Mouse (Mus musculus) layer of hippocampus, adult 18-20 months (tissue): Measurements from ENCODE around the gene Tmem132a. TPM values are rescaled to one million over a fixed set of nuclear protein-coding genes. Genes with fewer than 3 reads are reported as not detected.

Source experiments
- DNase-seq, 2 experiments: peaks; one replicate each; pipeline ENCODE4 v3.0.0; 2022; ENCODE audit warnings: low spot score in 2 of 2
- total RNA-seq, 2 experiments: library from RNA; stranded (reverse); gene quantifications; 2 replicates each; pipeline ENCODE4 v1.2.3; 2021

Gene Tmem132a
- total RNA-seq, 2 experiments from 2014 or later = 148 to 178 TPM

- DNase-seq = no peak
Observed at GRCm38 (mm10) chr19:10835671-10836070, 34.1 kb downstream of the Tmem132a start.

GRCm38 (mm10) chr19:10833611-10834010 is 36.1 kb downstream of the Tmem132a start:
- DNase-seq = no peak

- no peak for DNase-seq
Observed at GRCm38 (mm10) chr19:10832030-10832429, 37.7 kb downstream of the Tmem132a start.

GRCm38 (mm10) chr19:10831424-10831823 is 38.3 kb downstream of the Tmem132a start:
- DNase-seq = peak in 1 of 2 experiments; percentile 53

DNA sequence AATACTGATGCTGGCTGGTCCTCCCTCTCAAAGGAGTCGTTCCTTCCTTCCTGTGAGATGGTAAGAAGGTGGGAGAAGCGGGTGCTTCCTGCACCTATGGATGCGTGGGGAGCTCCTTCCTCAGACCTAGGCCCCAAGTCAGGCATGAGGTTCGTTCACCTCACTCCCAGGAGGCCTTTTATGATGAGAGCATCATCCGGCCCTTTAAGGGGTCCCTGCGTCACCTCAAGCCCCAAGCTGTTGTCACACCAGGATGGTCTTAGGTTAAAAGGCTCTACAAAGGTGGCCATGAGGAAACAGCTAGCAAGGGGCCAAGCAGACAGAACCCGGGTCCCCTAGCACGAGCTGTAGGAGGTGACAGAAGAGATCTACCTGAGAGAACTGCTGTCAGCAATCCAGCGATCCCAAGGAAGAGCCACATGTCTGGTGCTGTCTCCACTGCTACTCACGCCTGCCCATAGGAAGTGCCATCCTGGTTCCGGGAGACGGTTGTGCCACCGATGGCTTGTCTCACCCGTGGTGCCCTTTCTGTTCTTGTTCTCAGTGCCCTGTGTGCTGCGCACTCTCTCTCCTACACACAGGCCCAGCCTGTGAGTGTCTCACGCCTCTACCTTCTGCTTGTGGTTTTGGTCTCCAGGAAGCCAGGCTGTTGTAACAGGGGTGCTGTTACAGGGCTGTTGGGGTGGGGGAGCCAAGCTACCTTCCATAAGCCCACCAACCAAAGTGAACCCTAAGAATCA is 40.1 kb downstream of the Tmem132a start, which contains the start of gene Cd6:
TSS of gene Cd6 (minus strand) at position 623 of the 740 bp plus-strand sequence.
- no peak for DNase-seq

DNA sequence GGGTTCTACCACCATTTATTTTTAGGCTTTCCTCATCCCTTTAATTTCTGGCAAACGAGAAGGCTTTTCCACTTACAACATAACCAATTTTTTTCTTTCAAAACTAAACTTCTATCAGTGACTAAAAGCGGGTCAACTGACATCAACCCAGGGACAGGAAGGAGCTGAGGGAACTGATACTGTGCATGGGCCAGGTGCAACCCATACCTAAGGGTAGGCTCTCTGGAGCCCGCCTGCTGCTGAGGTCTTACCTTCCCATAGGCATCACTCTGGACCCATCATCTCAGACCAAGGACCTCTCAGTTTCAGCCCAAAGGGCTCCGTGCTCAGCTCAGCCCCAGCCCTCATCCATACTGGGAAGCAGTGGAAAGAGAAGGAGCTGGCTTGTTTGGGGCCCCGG is 41.4 kb downstream of the Tmem132a start:
- no peak for DNase-seq

DNA sequence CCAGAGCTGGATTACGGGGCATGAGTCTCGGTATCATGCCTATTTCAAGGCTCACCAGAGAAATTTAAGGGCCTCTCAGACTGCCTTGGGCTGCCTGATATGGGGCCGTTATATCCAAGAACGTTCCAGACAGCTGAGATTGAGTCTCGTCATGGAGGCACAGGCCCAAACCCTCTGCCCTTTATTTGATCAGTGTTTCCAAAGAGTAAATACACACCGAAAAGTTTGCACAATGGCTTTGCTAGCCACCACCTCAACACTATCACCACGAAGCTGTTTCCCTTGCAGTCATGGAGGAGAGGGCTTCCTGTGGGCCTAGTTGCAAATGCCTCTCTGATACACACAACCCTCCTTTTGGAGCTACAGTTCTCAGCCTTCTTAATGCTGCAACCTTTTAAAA is 45.7 kb downstream of the Tmem132a start:
- no peak for DNase-seq

DNA sequence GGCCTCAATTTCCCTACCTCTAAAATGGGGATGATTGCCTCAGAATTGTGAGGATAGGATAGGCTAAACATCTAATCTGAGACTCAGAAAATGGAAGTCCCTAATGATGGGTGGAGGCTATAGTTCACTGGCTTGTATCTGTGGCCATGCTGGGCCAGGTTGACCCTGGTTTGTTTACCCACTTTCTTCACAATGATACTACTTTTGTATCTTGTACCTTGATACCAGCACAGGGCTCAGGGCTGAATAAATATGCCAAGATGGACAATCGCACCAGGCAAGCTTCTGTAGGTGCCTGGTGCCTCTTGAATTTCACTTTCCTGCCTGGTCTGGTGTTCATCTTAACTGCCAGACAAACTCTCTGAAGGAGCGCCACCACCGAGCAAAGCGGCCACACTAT is 47.2 kb downstream of the Tmem132a start:
- DNase-seq = no peak

DNA sequence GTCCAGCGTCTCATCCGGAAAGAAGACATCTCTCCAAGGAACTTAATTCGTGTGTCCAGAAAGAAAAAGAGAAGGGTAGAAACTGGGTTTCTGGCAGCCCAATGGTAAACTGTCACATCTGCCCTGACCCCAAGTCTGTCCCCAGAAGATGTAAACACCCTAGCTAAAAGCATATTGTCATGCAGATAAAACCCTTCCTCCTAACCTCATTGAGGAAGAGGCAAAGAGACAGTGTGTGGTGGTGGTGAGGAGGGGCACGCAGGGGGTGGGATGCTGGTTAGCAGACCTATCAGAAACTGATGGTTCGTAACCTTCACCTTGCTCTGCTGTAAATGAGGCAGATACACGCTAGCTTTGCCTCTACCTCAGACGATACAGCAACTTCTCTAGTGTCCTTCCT is 48.4 kb downstream of the Tmem132a start:
- no peak for DNase-seq

GRCm38 (mm10) chr19:10818217-10818946 is 51.4 kb downstream of the Tmem132a start:
- DNase-seq = no peak

- no peak for DNase-seq
Observed at GRCm38 (mm10) chr19:10816462-10816861, 53.3 kb downstream of the Tmem132a start.

DNA sequence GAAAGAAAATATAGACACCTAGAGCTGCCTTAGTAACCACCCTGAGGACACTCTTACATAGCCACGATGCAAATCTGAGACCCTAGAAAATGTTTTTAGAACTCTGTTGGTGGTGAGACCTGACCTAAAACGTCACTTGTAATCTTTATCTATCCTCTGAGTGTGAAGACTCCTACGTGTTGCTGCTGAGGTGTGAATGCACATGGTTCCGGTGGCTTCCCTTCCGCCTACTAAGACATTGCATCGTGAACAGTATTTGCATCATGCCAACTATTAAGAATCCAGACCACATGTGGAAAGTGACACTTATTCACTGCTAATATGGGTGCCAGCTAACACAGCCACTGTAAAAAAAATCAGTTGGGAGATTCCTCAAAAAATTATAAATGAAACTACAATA is 53.9 kb downstream of the Tmem132a start:
- DNase-seq = no peak

DNA sequence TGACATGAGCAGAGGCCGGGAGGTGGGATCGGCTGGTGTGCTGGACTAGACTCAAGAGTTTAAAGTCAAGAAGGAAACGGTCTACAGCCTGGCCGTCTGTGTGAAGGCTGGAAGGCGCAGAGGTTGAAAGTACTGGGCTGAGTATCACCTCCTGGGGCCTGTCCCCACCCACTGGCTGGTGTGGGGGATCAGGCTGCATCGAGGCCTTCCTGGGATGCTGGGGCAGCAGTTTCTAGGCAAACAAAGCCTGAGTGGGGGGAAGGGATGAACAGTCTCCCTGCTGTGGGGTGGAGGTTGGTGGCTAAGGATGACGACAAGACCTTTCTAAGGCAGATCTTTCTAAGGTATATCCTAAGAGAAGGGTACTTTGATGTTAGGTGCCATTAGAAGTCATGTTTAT is 55.8 kb downstream of the Tmem132a start:
- DNase-seq = no peak

DNA sequence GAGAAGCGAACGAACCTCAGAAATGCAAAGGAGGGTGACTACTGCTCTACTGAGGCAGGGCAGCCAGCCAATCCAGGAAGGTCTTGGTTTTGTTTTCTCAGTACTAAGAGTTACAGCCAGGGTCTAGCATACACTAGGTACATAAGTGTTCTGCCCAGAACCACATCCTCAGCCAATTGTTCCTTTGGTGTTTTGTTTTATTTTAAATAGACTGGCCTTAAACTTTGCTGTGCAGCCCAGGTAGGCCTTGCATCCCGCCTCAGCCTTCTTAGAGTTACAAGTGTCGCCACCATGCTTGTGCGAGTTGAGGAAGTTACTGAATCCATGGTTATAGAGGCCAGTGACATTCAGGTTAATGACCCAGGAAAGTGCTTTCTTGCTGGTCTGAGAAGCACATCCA is 56.7 kb downstream of the Tmem132a start:
- no peak for DNase-seq

- no peak for DNase-seq
Observed at GRCm38 (mm10) chr19:10811471-10811870, 58.3 kb downstream of the Tmem132a start.

GRCm38 (mm10) chr19:10810176-10810492 is 59.6 kb downstream of the Tmem132a start:
- no peak for DNase-seq

GRCm38 (mm10) chr19:10809428-10810175 is 60.1 kb downstream of the Tmem132a start:
- peak; percentile 35 to 81 for DNase-seq

GRCm38 (mm10) chr19:10808524-10809233 is 61.1 kb downstream of the Tmem132a start:
- DNase-seq = no peak
